Mouse (Mus musculus): ENCODE measurements around the gene Tgfbr2.

DNA sequence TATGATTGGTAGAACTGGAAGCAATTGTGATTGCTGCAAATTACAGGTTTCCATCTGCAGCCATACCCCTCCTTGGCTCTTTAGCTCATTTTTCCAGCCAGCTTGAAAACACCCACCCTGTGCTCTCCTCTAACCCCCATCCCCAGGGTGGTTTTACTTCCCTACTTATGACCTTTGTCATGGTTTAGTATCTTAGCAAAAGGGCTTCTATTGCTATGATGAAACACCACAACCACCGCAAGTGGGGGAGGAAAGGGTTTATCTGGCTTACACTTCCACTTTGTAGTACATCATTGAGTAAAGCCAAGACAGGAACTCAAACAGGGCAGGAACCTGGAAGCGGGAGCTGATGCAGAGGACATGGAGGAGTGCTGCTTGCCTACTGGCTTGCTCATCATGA is 97.7 kb downstream of the Tgfbr2 start:
- TF ChIP-seq CTCF (IDR thresholded peaks at IDR 0.05; ENCODE audit: extremely low read depth, insufficient read depth, low read length) (no peak), POLR2A (IDR thresholded peaks at IDR 0.05; ENCODE audit: extremely low read depth, insufficient read depth, low read length) (no peak)

Data from cortical plate, adult 2 months (tissue).